Mouse (Mus musculus) stomach, postnatal 0 days (tissue): Measurements from ENCODE around the gene Hp. TPM values are rescaled to one million over a fixed set of nuclear protein-coding genes. Genes with fewer than 3 reads are reported as not detected.

Source experiments
- ATAC-seq: fragments of 200-750 bp; cut with Nextera tagmentation; 2 replicates; pipeline ENCODE4 v1.8.0; 2017; ENCODE audit not compliant: low FRiP score, low TSS enrichment
- DNase-seq: peaks from one replicate; pipeline ENCODE4 v3.0.0-alpha.2; 2016; ENCODE audit warnings: low spot score
- H3K27ac ChIP-seq: fragments of 300-500 bp; sonication (generic); replicated peaks from 2 replicates; pipeline ENCODE4 v1.5.1; 2014; ENCODE audit warnings: mild to moderate bottlenecking, control low read depth
- H3K27me3 ChIP-seq: fragments of 300-500 bp; sonication (generic); 2 replicates; pipeline ENCODE4 v1.6.1; 2014; ENCODE audit warnings: low read length; ENCODE audit not compliant: control insufficient read depth, insufficient read depth
- H3K36me3 ChIP-seq: fragments of 300-500 bp; sonication (generic); 2 replicates; pipeline ENCODE4 v1.6.1; 2014; ENCODE audit warnings: low read length, mixed read lengths; ENCODE audit not compliant: control insufficient read depth, insufficient read depth
- H3K4me1 ChIP-seq: fragments of 300-500 bp; sonication (generic); replicated peaks from 2 replicates; pipeline ENCODE4 v1.6.1; 2014; ENCODE audit warnings: antibody characterized with exemption; ENCODE audit not compliant: control insufficient read depth, insufficient read depth
- H3K4me2 ChIP-seq: fragments of 300-500 bp; sonication (generic); replicated peaks from 2 replicates; pipeline ENCODE4 v1.6.1; 2014; ENCODE audit warnings: low read depth, mild to moderate bottlenecking, control low read depth, moderate library complexity
- H3K4me3 ChIP-seq: fragments of 300-500 bp; sonication (generic); 2 replicates; pipeline ENCODE4 v1.5.1; 2014; ENCODE audit warnings: low read depth, low read length, control low read depth
- H3K9ac ChIP-seq: fragments of 300-500 bp; sonication (generic); 2 replicates; pipeline ENCODE4 v1.6.1; 2014; ENCODE audit warnings: mild to moderate bottlenecking, low read length, control low read depth, mixed read lengths
- H3K9me3 ChIP-seq: fragments of 300-500 bp; sonication (generic); 2 replicates; pipeline ENCODE4 v1.6.1; 2016; ENCODE audit warnings: low read length; ENCODE audit not compliant: control insufficient read depth
- CTCF ChIP-seq: IDR thresholded peaks from 2 replicates; pipeline ENCODE4 v1.5.1; 2016; ENCODE audit warnings: antibody characterized with exemption, low read depth, mild to moderate bottlenecking, moderate library complexity
- EP300 ChIP-seq: optimal IDR thresholded peaks from 2 replicates; pipeline ENCODE3; 2016; ENCODE audit warnings: antibody characterized with exemption
- WGBS: fragments of 180-500 bp; shearing (Covaris S2); extraction: QIAGEN DNeasy Blood & Tissue Kit; methylation state at CpG from one replicate; pipeline ENCODE4 v1.1.7; 2014; 5-methylcytosine and 5-hydroxymethylcytosine counted together
- polyA plus RNA-seq: library from polyadenylated mRNA; unstranded; fragments of >200 nt; fragmentation: Nextera tagmentation; extraction: Ambion mirVana; gene quantifications from 2 replicates; pipeline ENCODE4 v1.2.1, GENCODE M21; 2015

Gene Hp
- polyA plus RNA-seq, 1 experiment from 2014 or later: 5.0 TPM

GRCm38 (mm10) chr8:109591367-109591766, 12.4 kb upstream of the Hp start:
- no peaks in the 10 kb centered on the region for H3K9me3 ChIP-seq
- WGBS: 86% methylated on average over 3 of the region's 3 CpGs
- H3K4me3 ChIP-seq: no peak overlapping the region
- DNase-seq (no peak), ATAC-seq (no peak)
- peaks cover 6% of the 10 kb centered on the region for H3K36me3 ChIP-seq
- no peaks in the 10 kb centered on the region for H3K27me3 ChIP-seq
- H3K27ac ChIP-seq: no peak overlapping the region
- no peaks in the 10 kb centered on the region for H3K4me1 ChIP-seq
- no peak overlapping the region for H3K4me2 ChIP-seq
- TF ChIP-seq EP300 (no peak), CTCF (no peak)
- no peak overlapping the region for H3K9ac ChIP-seq

- peaks cover 6% of the 10 kb centered on the region for H3K36me3 ChIP-seq
- WGBS: 85% methylated on average over 9 of the region's 9 CpGs
- H3K27me3 ChIP-seq: no peaks in the 10 kb centered on the region
- ATAC-seq (no peak), DNase-seq (no peak)
- H3K4me1 ChIP-seq: no peaks in the 10 kb centered on the region
- TF ChIP-seq EP300 (no peak), CTCF (no peak)
- H3K27ac ChIP-seq: no peak overlapping the region
- no peak overlapping the region for H3K4me3 ChIP-seq
- no peaks in the 10 kb centered on the region for H3K9me3 ChIP-seq
- H3K9ac ChIP-seq: no peak overlapping the region
- no peak overlapping the region for H3K4me2 ChIP-seq
Observed at GRCm38 (mm10) chr8:109590901-109591300, 11.9 kb upstream of the Hp start.

GRCm38 (mm10) chr8:109586972-109587504, 8.1 kb upstream of the Hp start:
- ATAC-seq: peak; percentile 68
- DNase-seq: peak; percentile 69
- Histone ChIP-seq H3K9ac (no peak overlapping the region), H3K4me3 (no peak overlapping the region), H3K27me3 (no peaks in the 10 kb centered on the region), H3K27ac (no peak overlapping the region), H3K4me1 (no peaks in the 10 kb centered on the region), H3K9me3 (no peaks in the 10 kb centered on the region), H3K36me3 (no peaks in the 10 kb centered on the region), H3K4me2 (no peak overlapping the region)
- 36% methylated on average over 7 of the region's 7 CpGs for WGBS
- TF ChIP-seq EP300 (no peak), CTCF (no peak)

- Histone ChIP-seq H3K36me3 (no peaks in the 10 kb centered on the region), H3K4me3 (no peak overlapping the region), H3K9ac (no peak overlapping the region), H3K27ac (no peak overlapping the region), H3K9me3 (no peaks in the 10 kb centered on the region), H3K4me2 (no peak overlapping the region), H3K27me3 (no peaks in the 10 kb centered on the region), H3K4me1 (no peaks in the 10 kb centered on the region)
- TF ChIP-seq EP300: no peak
- TF ChIP-seq CTCF: no peak
- ATAC-seq (no peak), DNase-seq (no peak)
Observed at GRCm38 (mm10) chr8:109585652-109586051, 6.7 kb upstream of the Hp start.

GRCm38 (mm10) chr8:109584830-109585229, 5.9 kb upstream of the Hp start:
- Histone ChIP-seq H3K4me1 (no peaks in the 10 kb centered on the region), H3K27ac (no peak overlapping the region), H3K9me3 (no peaks in the 10 kb centered on the region), H3K9ac (no peak overlapping the region), H3K4me3 (no peak overlapping the region), H3K27me3 (no peaks in the 10 kb centered on the region), H3K4me2 (no peak overlapping the region), H3K36me3 (no peaks in the 10 kb centered on the region)
- no peak for ATAC-seq
- 63% methylated on average over 3 of the region's 3 CpGs for WGBS
- no peak for DNase-seq
- TF ChIP-seq EP300 (no peak), CTCF (no peak)

- Histone ChIP-seq H3K9me3 (no peaks in the 10 kb centered on the region), H3K36me3 (no peaks in the 10 kb centered on the region), H3K27me3 (no peaks in the 10 kb centered on the region), H3K4me3 (no peak overlapping the region), H3K9ac (no peak overlapping the region), H3K27ac (no peak overlapping the region), H3K4me2 (no peak overlapping the region), H3K4me1 (no peaks in the 10 kb centered on the region)
- 79% methylated on average over 4 of the region's 4 CpGs for WGBS
- TF ChIP-seq CTCF (no peak), EP300 (no peak)
- ATAC-seq (no peak), DNase-seq (no peak)
Observed at GRCm38 (mm10) chr8:109584293-109584692, 5.3 kb upstream of the Hp start.
